Comparison of ENCODE assay signal across 12 mouse cellular contexts in the genomic region with DNA sequence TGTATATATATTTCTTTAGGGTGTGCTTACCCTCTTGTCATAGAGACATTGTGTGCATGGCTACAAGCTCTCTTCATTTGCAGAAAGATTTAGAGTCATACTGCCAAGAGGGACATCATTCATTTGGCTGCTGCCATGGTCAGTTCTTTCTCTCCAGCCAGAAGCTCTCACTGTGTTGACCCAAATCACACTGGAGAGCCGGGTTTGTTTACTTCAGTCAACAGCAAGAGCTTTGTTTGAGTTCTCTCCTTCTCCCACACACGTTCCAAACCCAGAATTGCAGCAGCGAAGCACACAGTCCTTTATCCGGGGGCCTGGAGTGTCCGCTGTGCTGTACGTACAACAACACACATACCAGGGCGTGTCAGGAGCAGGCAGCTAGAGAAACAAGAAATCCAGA.
DNase-seq lines count a peak whose midpoint lies in the region; ATAC-seq and TF ChIP-seq lines count a peak whose summit lies in the region.
"Had no signal": no experiment of that assay in that cellular context is flagged by ENCODE, and none has a peak within 500 bp of the region (broad histone marks: within the 10 kb centered on the region; RNA-seq: fewer than 3 reads in every experiment).

No protein-coding gene starts in this region.

- no peak overlapping the region for H3K27ac ChIP-seq in kidney, adult 2 months (ENCODE audit: insufficient read depth, low read depth, low read length)
- H3K27ac ChIP-seq: embryonic facial prominence, embryonic 15.5 days; liver, embryonic 14.5 days; neural tube, embryonic 12.5 days had no signal

- WGBS in kidney, adult 2 months = 60% methylated on average over 7 of the region's 7 CpGs

- TF ChIP-seq POLR2A in kidney, adult 2 months (IDR thresholded peaks at IDR 0.05; ENCODE audit: low read depth, low read length) = no peak

- peak; percentile 24 for DNase-seq in kidney, adult 2 months
- DNase-seq in kidney, adult 9 months = no peak
- DNase-seq in adipocyte (ENCODE audit: low spot score) = peak; percentile 69
- DNase-seq in cerebellum, postnatal 10 days = peak; percentile 23 to 25
- DNase-seq in lung, adult 18-20 months = peak; percentile 64 to 75
- DNase-seq in thymus, postnatal 0 days (ENCODE audit: low spot score) = no peak
- no peak for DNase-seq in T-cell, adult 2 months (ENCODE audit: low spot score)
- DNase-seq: thymus, adult 18-20 months had no signal

- no peak overlapping the region for H3K4me3 ChIP-seq in kidney, adult 2 months (ENCODE audit: insufficient read depth, low read depth, low read length)
- H3K4me3 ChIP-seq: embryonic facial prominence, embryonic 15.5 days; neural tube, embryonic 12.5 days had no signal

- no peaks in the 10 kb centered on the region for H3K27me3 ChIP-seq in kidney, adult 2 months (replicated peaks; ENCODE audit: control insufficient read depth, insufficient read depth, low read length)
- H3K27me3 ChIP-seq: embryonic facial prominence, embryonic 15.5 days; neural tube, embryonic 12.5 days had no signal

- TF ChIP-seq CTCF in kidney, adult 2 months (conservative IDR thresholded peaks at IDR 0.05; ENCODE audit: insufficient read depth, insufficient read length, low read depth, low read length) = no peak

- no peaks in the 10 kb centered on the region for H3K36me3 ChIP-seq in kidney, adult 2 months (ENCODE audit: control insufficient read depth, insufficient read depth, low read length)
- H3K36me3 ChIP-seq: embryonic facial prominence, embryonic 15.5 days; neural tube, embryonic 12.5 days had no signal

- peaks cover 15% of the 10 kb centered on the region for H3K4me1 ChIP-seq in kidney, adult 2 months (ENCODE audit: control insufficient read depth, insufficient read depth, low read length)
- H3K4me1 ChIP-seq: neural tube, embryonic 12.5 days had no signal

- no peak for ATAC-seq in monocyte, adult 5-6 weeks (replicated peaks; ENCODE audit: insufficient number of reproducible peaks, low FRiP score, low TSS enrichment, poor library complexity, severe bottlenecking)

Comparison
In these comparisons a context has a peak if more than half of its experiments do, and no peak if none do; other contexts are left out.
1. DNase-seq: peak in kidney, adult 2 months (single experiment), adipocyte (single experiment), cerebellum, postnatal 10 days (2 of 2) and lung, adult 18-20 months (2 of 2); none in kidney, adult 9 months (single experiment), thymus, postnatal 0 days (single experiment) and T-cell, adult 2 months (single experiment).